ENCODE assay signal across 37 mouse cellular contexts in the genomic region with DNA sequence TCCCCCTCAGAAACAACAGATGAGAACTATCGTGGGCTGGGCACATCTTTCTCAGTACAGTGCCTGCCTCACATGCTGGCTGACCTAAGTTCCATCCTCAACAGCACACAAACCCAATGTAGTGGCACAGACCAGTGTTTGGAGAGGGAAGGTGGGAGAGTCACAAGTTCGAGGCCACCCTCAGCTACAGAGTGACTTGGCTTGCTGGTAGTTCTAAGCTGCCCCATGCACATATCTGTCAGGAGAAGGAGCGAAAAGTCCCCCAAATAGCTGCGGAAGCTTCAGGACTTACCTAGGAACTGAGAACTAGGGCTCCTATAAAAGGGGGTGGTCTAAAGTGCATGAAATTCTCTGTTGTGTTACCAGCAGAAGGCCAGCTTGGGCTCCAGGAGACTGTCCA. TPM values are rescaled to one million over a fixed set of nuclear protein-coding genes. Genes with fewer than 3 reads are reported as not detected.
"Had no signal": no experiment of that assay in that cellular context is flagged by ENCODE, and none has a peak within 500 bp of the region (broad histone marks: within the 10 kb centered on the region; RNA-seq: fewer than 3 reads in every experiment).

No protein-coding gene starts in this region.

- H3K4me1 ChIP-seq: heart, embryonic 12.5 days; hindbrain, embryonic 12.5 days; intestine, embryonic 15.5 days; kidney, embryonic 15.5 days had no signal

- H3K36me3 ChIP-seq: heart, embryonic 12.5 days; hindbrain, embryonic 10.5 days; hindbrain, embryonic 12.5 days; intestine, embryonic 15.5 days; kidney, embryonic 15.5 days; limb, embryonic 13.5 days; limb, embryonic 15.5 days; liver, embryonic 12.5 days had no signal

- H3K9ac ChIP-seq: heart, embryonic 12.5 days; hindbrain, embryonic 12.5 days; hindbrain, embryonic 14.5 days; intestine, embryonic 15.5 days; kidney, embryonic 15.5 days; limb, embryonic 13.5 days; limb, embryonic 15.5 days; liver, embryonic 12.5 days; liver, embryonic 14.5 days had no signal

- H3K9me3 ChIP-seq: heart, embryonic 12.5 days; hindbrain, embryonic 10.5 days; hindbrain, embryonic 12.5 days; intestine, embryonic 15.5 days; kidney, embryonic 15.5 days; limb, embryonic 13.5 days; limb, embryonic 15.5 days; liver, embryonic 12.5 days had no signal

- DNase-seq: gastrocnemius, adult 2 months; gastrocnemius, postnatal 10 days; gastrocnemius, postnatal 25 days; heart, adult 2 months; heart, postnatal 10 days; heart, postnatal 4 days; kidney, adult 2 months; kidney, adult 9 months; kidney, postnatal 14 days; kidney, postnatal 36 days; layer of hippocampus, postnatal 36 days; left cerebral cortex, postnatal 4 days had no signal

- H3K4me3 ChIP-seq: gastrocnemius, adult 2 months; heart, adult 2 months; heart, embryonic 12.5 days; hindbrain, embryonic 10.5 days; hindbrain, embryonic 12.5 days; intestine, embryonic 15.5 days; kidney, embryonic 15.5 days; limb, embryonic 13.5 days; limb, embryonic 15.5 days; liver, embryonic 12.5 days had no signal

- H3K27ac ChIP-seq: gastrocnemius, adult 2 months; heart, adult 2 months; hindbrain, embryonic 10.5 days; hindbrain, embryonic 12.5 days; hindbrain, embryonic 14.5 days; intestine, embryonic 15.5 days; kidney, embryonic 15.5 days; kidney, postnatal 0 days; limb, embryonic 13.5 days; limb, embryonic 15.5 days; liver, embryonic 12.5 days; liver, embryonic 14.5 days had no signal

- H3K4me2 ChIP-seq: heart, embryonic 12.5 days; hindbrain, embryonic 12.5 days; hindbrain, embryonic 14.5 days; intestine, embryonic 15.5 days; kidney, embryonic 15.5 days; limb, embryonic 13.5 days; limb, embryonic 15.5 days; liver, embryonic 12.5 days had no signal

- ATAC-seq: hindbrain, embryonic 16.5 days; inflammation-experienced regulatory T-cells, adult 6 months; intestine, embryonic 15.5 days; intestine, postnatal 0 days; liver, embryonic 12.5 days had no signal

RNA-seq across cellular contexts. Expression of a gene that starts 14.3 kb away (rescaled TPM):
- total RNA-seq: granulocyte monocyte progenitor cell, adult 5-6 weeks; heart, adult 2 months; heart, postnatal 10 days; heart, postnatal 25 days; heart, postnatal 4 days; layer of hippocampus, adult 18-20 months; layer of hippocampus, adult 8-10 months; layer of hippocampus, postnatal 36 days; left cerebral cortex, adult 18-20 months; left cerebral cortex, adult 8-10 months; left cerebral cortex, postnatal 10 days; left cerebral cortex, postnatal 25 days; liver, adult 2 months had no signal
- polyA plus RNA-seq: heart, adult 2 months; heart, embryonic 14.5 days; inflammation-experienced regulatory T-cells, adult 6 months; intestine, embryonic 15.5 days; intestine, postnatal 0 days; kidney, postnatal 0 days; large intestine, adult 2 months; liver, adult 2 months had no signal
